Mouse (Mus musculus) midbrain, embryonic 11.5 days (tissue): ENCODE measurements at regions not wholly inside any gene's neighbourhood (a gene's known extent, or its start where the extent isn't known, plus 50 kb on each side); places are given as distances from the start of the nearest gene placed in this dataset.
"Not testable (repeated sequence)": the region's sequence is repeated elsewhere in the genome, so short reads cannot be mapped to it uniquely, and the experiment has no call there.

Source experiments
- ATAC-seq: fragments of 200-750 bp; cut with Nextera tagmentation; 2 replicates; pipeline ENCODE4 v1.8.0; 2017; ENCODE audit warnings: moderate TSS enrichment, moderate library complexity; ENCODE audit not compliant: low FRiP score
- DNase-seq: peaks from one replicate; pipeline ENCODE4 v3.0.0; 2015; ENCODE audit warnings: low spot score; ENCODE audit errors: missing footprints
- H3K27ac ChIP-seq: fragments of 300-500 bp; sonication (generic); 2 replicates; pipeline ENCODE4 v1.5.1; 2014; ENCODE audit warnings: low read depth, low read length
- H3K27me3 ChIP-seq: fragments of 300-500 bp; sonication (generic); 2 replicates; pipeline ENCODE4 v1.6.1; 2014; ENCODE audit warnings: mild to moderate bottlenecking, low read length, moderate library complexity, mixed read lengths; ENCODE audit not compliant: control insufficient read depth, insufficient read depth
- H3K36me3 ChIP-seq: fragments of 300-500 bp; sonication (generic); 2 replicates; pipeline ENCODE4 v1.6.1; 2014; ENCODE audit warnings: mild to moderate bottlenecking, low read length, moderate library complexity, mixed read lengths; ENCODE audit not compliant: control insufficient read depth, insufficient read depth
- H3K4me1 ChIP-seq: fragments of 300-500 bp; sonication (generic); 2 replicates; pipeline ENCODE4 v1.6.1; 2014; ENCODE audit warnings: low read length; ENCODE audit not compliant: control insufficient read depth, insufficient read depth
- H3K4me2 ChIP-seq: fragments of 300-500 bp; sonication (generic); 2 replicates; pipeline ENCODE4 v1.6.1; 2014; ENCODE audit warnings: mild to moderate bottlenecking, moderate library complexity
- H3K4me3 ChIP-seq: fragments of 300-500 bp; sonication (generic); 2 replicates; pipeline ENCODE4 v1.5.1; 2014; ENCODE audit warnings: low read depth, low read length
- H3K9ac ChIP-seq: fragments of 300-500 bp; sonication (generic); 2 replicates; pipeline ENCODE4 v1.6.1; 2014; ENCODE audit warnings: low read length
- H3K9me3 ChIP-seq: fragments of 300-500 bp; sonication (generic); 2 replicates; pipeline ENCODE4 v1.6.1; 2016; ENCODE audit warnings: low read length; ENCODE audit not compliant: control insufficient read depth
- WGBS: fragments of 180-500 bp; shearing (Covaris S2); extraction: QIAGEN DNeasy Blood & Tissue Kit; methylation state at CpG from one replicate; pipeline ENCODE4 v1.1.7; 2014; 5-methylcytosine and 5-hydroxymethylcytosine counted together

GRCm38 (mm10) chr4:146263038-146263685 is 106.5 kb downstream of the Zfp600 start:
- not testable (repeated sequence) for H3K9me3 ChIP-seq, H3K27me3 ChIP-seq, H3K4me1 ChIP-seq, DNase-seq, H3K36me3 ChIP-seq, H3K27ac ChIP-seq
- peak; percentile 99 for ATAC-seq
- Histone ChIP-seq H3K9ac (peak overlapping the region; percentile 63), H3K4me2 (peak overlapping the region; percentile 42), H3K4me3 (peak overlapping the region; percentile 34)
- 8% methylated on average over 25 of the region's 51 CpGs for WGBS

GRCm38 (mm10) chr4:146263790-146264189 is 107.2 kb downstream of the Zfp600 start:
- H3K9me3 ChIP-seq, ATAC-seq, H3K27me3 ChIP-seq, DNase-seq, H3K9ac ChIP-seq, H3K4me2 ChIP-seq, H3K27ac ChIP-seq, H3K4me1 ChIP-seq, H3K4me3 ChIP-seq, H3K36me3 ChIP-seq: not testable (repeated sequence)
- 60% methylated on average over 2 of the region's 5 CpGs for WGBS

GRCm38 (mm10) chr4:146270119-146270747 is 113.6 kb downstream of the Zfp600 start:
- H3K9ac ChIP-seq, H3K27ac ChIP-seq, H3K27me3 ChIP-seq, H3K4me2 ChIP-seq, H3K4me1 ChIP-seq, H3K36me3 ChIP-seq, H3K9me3 ChIP-seq, ATAC-seq, DNase-seq, H3K4me3 ChIP-seq: not testable (repeated sequence)
- WGBS: no CpG with 5 or more reads among the region's 14 CpGs
